Comparison of ENCODE assay signal across 17 mouse cellular contexts in the genomic region with DNA sequence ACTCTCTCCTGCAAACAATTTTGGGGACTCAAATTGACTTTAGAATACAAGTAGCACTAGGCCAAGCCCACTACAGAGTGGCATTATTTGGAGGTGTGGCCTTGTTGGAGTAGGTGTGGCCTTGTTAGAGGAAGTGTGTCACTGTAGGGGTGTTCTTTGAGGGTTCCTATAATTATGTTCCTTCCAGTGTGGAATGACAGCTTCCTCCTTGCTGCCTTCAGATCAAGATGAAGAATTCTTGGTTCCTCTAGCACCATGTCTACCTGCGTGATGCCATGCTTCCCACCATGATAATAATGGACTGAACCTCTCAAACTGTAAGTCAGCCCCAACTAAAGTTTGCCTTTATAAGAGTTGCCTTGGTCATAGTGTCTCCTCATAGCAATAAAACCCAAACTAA.
DNase-seq lines count a peak whose midpoint lies in the region; TF ChIP-seq lines count a peak whose summit lies in the region.
"Had no signal": no experiment of that assay in that cellular context is flagged by ENCODE, and none has a peak within 500 bp of the region (broad histone marks: within the 10 kb centered on the region; RNA-seq: fewer than 3 reads in every experiment).

No protein-coding gene starts in this region.

- peak overlapping the region; percentile 65 for H3K27ac ChIP-seq in CH12.LX (ENCODE audit: insufficient read depth, low read depth)

- H3K4me1 ChIP-seq in CH12.LX (ENCODE audit: control insufficient read depth in 1 of 2, insufficient read depth in 2 of 2): peaks cover 24 to 78% of the 10 kb centered on the region in 2 experiments

- TF ChIP-seq POLR2A in CH12.LX (IDR thresholded peaks at IDR 0.05; ENCODE audit: low read depth, low read length): no peak

- dilution Hi-C loops in CH12.LX (cut with MboI; ENCODE audit: extremely low pct_ligation_motif_present, extremely low pct_unique_long_range_greater_than_20kb, low sequenced_read_pairs): no loop called here

- in situ Hi-C loops in CH12.LX (cut with MboI; ENCODE audit: low pct_ligation_motif_present, low pct_unique_long_range_greater_than_20kb, low sequenced_read_pairs): loop anchor here (25.0 kb wide), 1 partner anchor 245 kb away; a partner anchor contains a TSS

- peaks cover 0 to 4% of the 10 kb centered on the region in 2 experiments for H3K36me3 ChIP-seq in CH12.LX (replicated peaks in 1 of 2; ENCODE audit: control insufficient read depth in 1 of 2, insufficient read depth in 1 of 2, low read length in 1 of 2)
- H3K36me3 ChIP-seq: G1E had no signal

- DNase-seq in heart, adult 11 months: peak; percentile 49
- DNase-seq in heart, adult 8-10 months (ENCODE audit: low spot score): no peak
- DNase-seq in CH12.LX (ENCODE audit: extremely low read depth): no peak
- no peak for DNase-seq in frontal cortex, adult 2 months (ENCODE audit: extremely low spot score in 1 of 2, low spot score in 1 of 2)
- DNase-seq: adrenal gland, adult 2 months; adrenal gland, adult 8-10 months; adrenal gland, postnatal 10 days; adrenal gland, postnatal 14 days; adrenal gland, postnatal 25 days; adrenal gland, postnatal 36 days; B cell, adult 2 months; cerebellum, adult 11 months; cerebellum, adult 11-12 months; cerebellum, adult 18-20 months; cerebellum, adult 2 months had no signal

- H3K79me2 ChIP-seq in CH12.LX (replicated peaks; ENCODE audit: control insufficient read depth, extremely low read depth, insufficient read depth, poor library complexity, severe bottlenecking): peaks cover 37% of the 10 kb centered on the region

- H3K4me3 ChIP-seq in CH12.LX (replicated peaks in 1 of 3; ENCODE audit: low read depth in 2 of 3, low read length in 2 of 3, poor library complexity in 1 of 3): peak overlapping the region; percentile 24 to 62 (median 37)

- TF ChIP-seq RAD21 in CH12.LX (IDR thresholded peaks at IDR 0.05; ENCODE audit: low read depth, low read length): no peak

- peak overlapping the region; percentile 54 for H3K9ac ChIP-seq in CH12.LX (ENCODE audit: insufficient read depth, low read depth)

- H3K9me3 ChIP-seq in CH12.LX (replicated peaks; ENCODE audit: low read length): no peaks in the 10 kb centered on the region
- H3K9me3 ChIP-seq: G1E had no signal

- no peak for TF ChIP-seq CTCF in CH12.LX (conservative IDR thresholded peaks at IDR 0.05 in 1 of 2, IDR thresholded peaks at IDR 0.05 in 1 of 2; ENCODE audit: low read depth in 2 of 2, low read length in 2 of 2)

- H3K27me3 ChIP-seq in CH12.LX (replicated peaks): no peaks in the 10 kb centered on the region
- H3K27me3 ChIP-seq: Patski had no signal

- no peak for TF ChIP-seq EP300 in CH12.LX (IDR thresholded peaks at IDR 0.05; ENCODE audit: low read length)

- H3K4me2 ChIP-seq in CH12.LX (ENCODE audit: insufficient read depth, low read depth, poor library complexity, severe bottlenecking): peak overlapping the region; percentile 41; the same call in 1 of the 2 replicates

TF ChIP-seq in CH12.LX, 34 proteins besides CTCF, POLR2A, EP300 and RAD21:
- no peak for TF ChIP-seq ZC3H11A (IDR thresholded peaks at IDR 0.05; ENCODE audit: low read depth, low read length)
- peak; percentile 74; the same call in 1 of the 2 replicates for TF ChIP-seq TBP (conservative IDR thresholded peaks at IDR 0.05; ENCODE audit: low read depth, low read length)
- peak; percentile 32; the same call in 1 of the 2 replicates for TF ChIP-seq TCF12 (IDR thresholded peaks at IDR 0.05; ENCODE audit: low read depth, low read length)
- TF ChIP-seq SIN3A (IDR thresholded peaks at IDR 0.05; ENCODE audit: low read length): peak; percentile 17; the same call in 1 of the 2 replicates
- peak; percentile 62 for TF ChIP-seq HCFC1 (IDR thresholded peaks at IDR 0.05; ENCODE audit: low read depth, low read length)
- TF ChIP-seq NELFE (IDR thresholded peaks at IDR 0.05; ENCODE audit: low read depth, low read length): no peak
- no peak for TF ChIP-seq POLR2AphosphoS2 (IDR thresholded peaks at IDR 0.05; ENCODE audit: low read depth, low read length)
